Mouse (Mus musculus) layer of hippocampus, adult 18-20 months (tissue): Measurements from ENCODE around the gene Tceal9. TPM values are rescaled to one million over a fixed set of nuclear protein-coding genes. Genes with fewer than 3 reads are reported as not detected.
"Not testable (repeated sequence)": the region's sequence is repeated elsewhere in the genome, so short reads cannot be mapped to it uniquely, and the experiment has no call there.

ENCODE experiments used
- DNase-seq, 2 experiments: peaks; one replicate each; pipeline ENCODE4 v3.0.0; 2022; ENCODE audit warnings: low spot score in 2 of 2
- long read RNA-seq: library from polyadenylated mRNA; stranded (forward); transcript quantifications from one replicate; pipeline ENCODE4 v2.0.0, GENCODE M21; 2021
- total RNA-seq, 2 experiments: library from RNA; stranded (reverse); gene quantifications; 2 replicates each; pipeline ENCODE4 v1.2.3; 2021

Gene Tceal9
- 100 to 1,000 TPM in 1 of 2 experiments, 10 to 100 TPM in 1; 92.0 to 106 TPM for total RNA-seq
- long read RNA-seq, transcript Tceal9-201 (3 exons, 1,019 nt): major isoform, 43 of 47 reads
- long read RNA-seq, partial matches to known transcripts: 2 of 47 reads
- long read RNA-seq, other reads (novel, unspliced or antisense): 1 of 47 reads

DNA sequence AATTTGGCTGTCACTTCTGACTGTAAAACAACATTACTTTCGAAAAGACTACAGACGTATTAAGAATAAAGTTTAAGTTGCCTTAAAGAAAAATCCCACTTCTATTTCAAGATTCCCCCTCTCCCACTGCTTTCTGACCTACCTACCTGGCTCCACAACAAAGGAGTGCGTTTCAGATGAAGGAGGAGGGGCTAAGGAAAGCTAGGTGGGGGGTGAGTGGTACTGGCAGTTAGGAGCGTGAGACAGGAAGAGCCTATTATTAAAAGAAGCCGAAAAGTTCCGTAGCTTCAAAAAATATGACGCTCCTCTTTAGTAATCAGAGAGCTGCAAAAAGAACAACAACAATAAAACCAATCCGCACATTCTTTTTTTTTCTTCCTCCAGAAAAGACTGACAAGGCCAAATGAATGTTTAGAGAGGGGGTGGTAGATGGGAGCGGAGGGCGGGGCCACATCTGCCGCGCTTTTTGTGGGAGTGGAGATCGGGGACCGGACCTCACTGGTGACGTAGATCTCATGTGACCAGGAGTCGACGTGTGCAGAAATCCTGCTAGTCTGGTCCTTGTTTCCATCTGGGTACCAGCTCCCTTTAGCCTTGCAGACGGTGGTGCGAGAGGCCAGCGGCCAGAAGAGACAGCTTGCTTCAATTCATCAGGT lies at the start of gene Tceal9:
Gene Tceal9, plus strand, starts transcription at position 506 of the 656 bp plus-strand sequence.
- DNase-seq: peak; percentile 68 to 73

DNA sequence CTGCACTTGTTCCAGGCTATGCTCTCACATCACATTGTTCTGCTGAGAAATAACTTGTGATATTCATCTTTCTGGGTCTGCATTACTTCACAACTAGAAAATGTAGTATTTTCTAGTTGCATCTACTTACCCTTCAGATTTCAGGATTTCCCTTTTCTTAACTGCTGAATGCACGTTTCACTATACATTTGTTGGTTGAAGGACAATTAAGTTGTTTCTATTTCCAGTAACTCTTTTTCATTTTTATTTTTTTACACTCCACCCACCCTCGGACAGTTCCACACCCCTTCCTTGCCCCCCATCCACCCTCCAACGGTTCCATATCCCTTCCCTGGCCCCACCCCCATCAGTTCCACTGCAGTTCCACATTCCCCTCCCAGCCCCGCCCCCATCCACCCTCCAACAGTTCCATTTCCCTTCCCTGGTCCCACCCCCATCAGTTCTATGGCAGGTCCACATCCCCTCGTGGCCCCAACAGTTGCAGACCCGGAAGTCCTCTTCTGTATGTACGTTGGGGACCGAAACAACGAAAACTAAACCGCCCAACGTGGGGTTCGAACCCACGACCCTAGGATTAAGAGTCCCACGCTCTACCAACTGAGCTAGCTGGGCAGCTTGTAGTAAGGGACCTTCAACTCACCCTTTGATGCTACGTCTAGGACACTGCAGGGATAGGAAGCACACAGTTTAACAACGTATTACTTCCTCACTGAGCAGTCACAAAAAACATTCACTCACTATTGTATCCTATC lies 49.5 kb upstream of the Tceal9 start:
- no peak for DNase-seq

GRCm38 (mm10) chrX:136196873-136197272 lies 48.0 kb upstream of the Tceal9 start:
- no peak for DNase-seq

GRCm38 (mm10) chrX:136203257-136203656 lies 41.6 kb upstream of the Tceal9 start:
- no peak for DNase-seq

DNA sequence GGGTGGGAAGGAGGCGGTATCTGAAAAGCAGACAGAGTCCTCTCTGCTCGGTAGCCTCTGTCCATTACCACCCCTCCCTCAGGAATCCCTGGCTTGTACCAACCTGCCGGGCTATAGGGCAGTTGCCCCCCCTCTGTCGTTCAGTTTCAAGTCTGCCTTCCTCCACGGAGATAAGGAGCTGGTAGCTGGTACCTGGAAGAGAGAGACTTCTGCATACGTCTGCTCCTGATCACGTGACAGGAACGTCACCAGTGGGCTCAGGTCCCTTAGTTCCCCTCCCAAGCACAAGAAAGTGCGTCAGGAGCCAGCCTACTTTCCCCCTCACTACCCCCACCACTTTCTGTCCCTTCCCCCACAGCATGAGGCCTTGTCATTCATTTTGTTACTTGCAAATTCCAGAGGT lies 41.2 kb upstream of the Tceal9 start, which contains the start of gene Tceal5:
Gene Tceal5, minus strand, starts transcription at position 213 of the 403 bp plus-strand sequence.
- DNase-seq: peak; percentile 39 to 68

DNA sequence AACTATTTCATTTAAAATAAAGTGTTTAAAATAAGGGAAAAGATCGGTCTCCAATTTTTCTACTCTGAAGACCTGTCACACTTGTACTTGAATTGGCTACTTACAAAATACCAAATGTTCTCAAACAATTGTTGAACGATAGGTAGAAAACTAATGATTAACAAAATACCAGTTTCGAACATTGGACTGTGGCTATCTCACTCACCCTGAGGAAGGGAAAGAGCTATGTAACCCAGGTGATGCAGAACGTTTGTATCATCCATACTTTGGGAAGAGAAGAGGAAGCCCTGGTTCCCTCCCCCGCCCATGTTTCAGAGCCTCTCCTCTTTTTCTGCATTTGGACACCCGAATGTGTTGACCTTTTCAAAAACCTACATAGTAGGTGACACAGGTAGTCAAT lies 40.5 kb upstream of the Tceal9 start:
- no peak for DNase-seq

DNA sequence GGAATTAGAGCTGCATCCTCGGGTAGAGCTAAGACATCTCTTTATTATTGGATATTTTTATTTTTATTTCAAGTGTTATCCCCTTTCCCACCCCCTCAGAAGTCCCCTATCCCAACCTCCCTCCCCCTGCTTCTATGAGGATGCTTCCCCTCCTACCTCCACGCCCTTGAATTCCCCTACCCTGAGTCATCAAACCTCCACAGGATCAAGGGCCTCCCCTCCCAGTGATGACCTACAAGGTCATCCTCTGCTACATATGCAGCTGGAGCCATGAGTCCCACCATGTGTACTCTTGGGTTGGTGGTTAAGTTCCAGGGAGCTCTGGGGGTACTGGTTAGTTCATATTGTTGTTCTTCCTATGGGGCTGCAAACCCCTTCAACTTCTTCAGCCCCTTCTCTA lies 31.5 kb upstream of the Tceal9 start:
- DNase-seq: no peak

- DNase-seq: not testable (repeated sequence)
These were observed 29.9 kb upstream of the Tceal9 start, which contains the start of the genes Tceal7 and Bex1 for GRCm38 (mm10) chrX:136214729-136215677. TSS of gene Tceal7 (plus strand) at chrX:136214779. TSS of gene Bex1 (minus strand) at chrX:136215513.

GRCm38 (mm10) chrX:136216303-136216702 lies 28.6 kb upstream of the Tceal9 start:
- no peak for DNase-seq

DNA sequence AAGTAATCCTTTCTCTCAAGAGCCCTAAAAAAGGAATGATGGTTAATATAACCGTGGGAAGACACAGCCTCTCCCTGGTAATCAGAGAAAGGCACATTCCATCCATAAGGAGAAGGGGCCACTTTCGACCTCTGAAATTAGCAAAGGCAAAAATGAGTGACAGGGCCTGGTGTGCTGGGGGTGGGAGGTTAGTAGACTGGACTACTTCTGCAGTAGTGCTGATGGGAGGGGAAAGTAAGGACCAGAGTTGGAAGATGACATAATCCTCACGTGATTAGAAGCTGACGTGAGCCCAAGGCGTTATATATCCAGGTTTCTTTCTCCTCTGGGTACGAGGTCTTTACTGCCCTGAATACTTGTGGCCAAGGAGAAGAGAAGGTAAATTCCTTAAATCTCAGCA lies 21.2 kb upstream of the Tceal9 start:
- DNase-seq: no peak

DNA sequence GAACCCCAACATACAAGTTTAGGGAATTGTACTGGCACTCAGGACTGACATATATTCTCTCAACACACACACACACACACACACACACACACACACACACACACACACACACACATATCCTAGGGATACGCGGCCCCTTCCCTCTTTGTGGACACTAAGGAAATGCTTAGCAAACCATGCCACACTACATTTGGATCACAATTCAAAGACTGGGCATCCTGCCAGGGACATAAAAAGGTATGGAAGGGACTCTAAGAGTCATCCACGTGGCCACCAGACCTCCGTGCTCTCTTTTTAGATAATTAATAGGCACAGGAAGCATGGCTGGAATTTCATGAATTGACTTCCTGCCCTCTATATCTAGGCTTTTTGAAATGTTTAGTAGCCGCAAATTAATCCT lies 17.1 kb upstream of the Tceal9 start:
- DNase-seq: no peak

- DNase-seq: peak in 1 of 2 experiments; percentile 59
These were observed 6.8 kb upstream of the Tceal9 start for GRCm38 (mm10) chrX:136238118-136238517.

DNA sequence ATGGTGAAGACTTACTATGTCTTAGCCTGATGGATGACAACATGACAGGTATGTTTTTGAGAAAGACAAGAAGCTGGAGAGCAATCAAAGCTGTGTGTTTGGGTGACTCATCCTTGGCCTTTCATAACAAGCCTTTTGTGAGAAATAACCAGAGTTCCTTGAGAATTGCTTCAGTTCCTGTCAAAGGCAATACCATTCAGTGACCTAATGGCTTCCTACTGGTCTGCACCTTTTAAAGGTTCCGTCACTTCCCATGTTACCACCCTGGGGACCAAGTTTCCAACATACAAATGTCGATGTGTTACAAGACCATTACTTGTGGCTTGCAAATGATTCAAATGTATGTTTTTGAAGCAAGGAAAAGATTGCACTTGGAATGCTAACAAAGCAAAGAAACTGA lies 1.7 kb upstream of the Tceal9 start:
- DNase-seq: no peak

GRCm38 (mm10) chrX:136245521-136246071 lies 717 bp downstream of the Tceal9 start:
- peak in 1 of 2 experiments; percentile 5 for DNase-seq

DNA sequence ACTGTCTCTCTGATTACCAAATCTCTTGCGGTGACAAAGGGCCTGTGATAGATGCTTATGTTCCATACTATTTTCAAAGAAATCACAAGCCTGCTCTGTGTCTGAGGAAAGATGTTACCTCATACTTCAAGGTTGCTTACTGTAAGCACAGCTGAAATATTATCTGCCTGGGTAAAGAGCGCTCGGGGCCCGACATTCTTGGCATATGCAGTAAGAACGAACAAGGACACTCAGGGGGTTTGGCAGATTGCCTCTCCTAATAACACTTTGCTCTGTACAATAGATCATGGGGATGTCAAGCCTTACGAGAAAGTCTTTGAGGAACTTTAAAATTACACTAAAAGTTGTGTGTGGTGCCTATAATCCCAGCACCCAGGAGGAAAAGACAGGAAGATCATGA lies 3.9 kb downstream of the Tceal9 start:
- no peak for DNase-seq

DNA sequence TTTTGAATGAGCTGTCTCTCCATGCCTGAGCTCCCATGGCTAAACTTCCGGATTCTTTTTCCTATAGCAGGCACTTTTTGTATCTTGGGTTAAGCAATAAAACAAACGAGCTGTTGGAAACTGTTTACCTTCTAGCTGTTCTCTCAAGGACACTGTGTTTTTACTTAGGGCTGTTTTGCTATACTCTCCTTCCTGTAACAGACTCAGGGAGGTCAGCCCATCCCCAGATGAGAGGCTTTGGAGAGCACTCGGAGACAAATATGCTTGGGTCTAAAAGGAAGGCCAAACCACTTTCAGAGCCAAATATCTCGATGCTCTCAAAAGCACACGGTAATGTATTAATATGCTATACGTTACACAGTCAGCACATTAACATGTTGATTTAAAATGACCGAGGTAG lies 4.8 kb downstream of the Tceal9 start:
- DNase-seq: no peak

DNA sequence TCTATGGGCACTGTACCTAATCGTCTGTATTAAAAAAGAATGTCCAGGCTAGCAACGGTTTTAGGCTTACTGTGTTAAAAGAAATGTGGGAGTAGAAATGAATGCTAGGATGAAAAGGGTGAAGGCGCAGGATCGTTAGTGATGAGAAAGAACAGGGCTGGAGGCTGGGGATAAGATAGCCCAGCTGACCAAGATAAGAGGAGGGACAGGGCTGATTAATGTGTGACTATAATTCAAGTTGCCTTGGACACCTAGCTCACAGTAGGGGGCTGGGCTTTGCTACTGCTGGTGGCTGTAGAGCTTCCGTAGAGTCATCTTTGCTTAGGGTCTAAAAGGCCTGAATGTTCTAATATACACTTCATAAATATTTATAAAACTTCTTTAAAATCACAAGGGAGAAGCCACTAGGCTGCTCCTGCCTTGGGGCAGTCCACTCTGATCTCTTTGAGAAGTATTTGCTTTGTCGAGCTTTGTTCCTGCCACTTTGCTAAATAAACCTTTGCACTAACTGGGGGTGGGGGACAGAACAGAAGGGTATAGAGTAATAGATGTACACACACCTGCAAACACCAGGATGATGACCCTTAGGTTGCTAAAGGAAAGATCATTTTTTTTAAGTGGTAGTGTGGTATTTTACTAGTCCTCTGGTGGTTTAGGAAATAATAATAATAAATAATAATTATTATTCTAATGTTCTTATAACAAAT lies 7.3 kb downstream of the Tceal9 start:
- DNase-seq: no peak

DNA sequence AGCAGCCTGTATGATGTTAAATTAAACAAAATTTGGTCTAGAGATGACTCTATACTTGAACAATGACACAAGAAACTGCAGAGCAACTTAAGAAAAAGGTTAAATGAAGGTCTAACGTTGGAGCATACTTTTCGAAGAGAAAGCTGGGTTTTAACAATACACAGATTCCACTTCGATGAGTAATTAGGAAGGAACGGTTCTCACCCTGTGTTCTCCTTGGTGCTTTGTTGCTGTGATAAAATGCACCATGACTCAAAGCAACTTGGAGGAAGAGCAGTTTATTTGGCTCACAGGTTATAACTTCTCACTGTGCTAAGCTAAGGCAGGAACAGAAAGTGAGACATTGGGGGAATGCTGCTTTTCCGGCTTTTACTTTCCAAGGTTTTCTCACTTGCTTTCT lies 22.8 kb downstream of the Tceal9 start:
- DNase-seq: no peak

DNA sequence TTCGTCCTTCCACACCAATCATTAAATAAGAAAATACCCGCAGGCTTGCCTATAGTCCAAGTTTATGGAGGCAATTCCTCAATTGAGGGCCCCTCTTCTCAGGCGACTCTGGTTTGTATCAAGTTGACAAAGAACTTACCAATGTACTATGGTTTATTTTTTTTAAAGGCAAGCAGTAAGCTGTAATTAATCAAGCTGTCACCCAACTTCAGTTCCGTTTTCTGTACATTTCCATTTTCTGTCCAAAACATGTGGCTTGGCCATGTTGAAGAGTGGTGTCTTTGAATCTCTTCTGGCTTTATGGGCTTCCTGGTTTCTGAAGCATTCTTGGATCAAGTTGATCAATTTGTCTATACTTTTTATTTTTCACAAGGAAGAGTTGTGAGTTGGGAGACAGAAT lies 23.3 kb downstream of the Tceal9 start:
- no peak for DNase-seq

DNA sequence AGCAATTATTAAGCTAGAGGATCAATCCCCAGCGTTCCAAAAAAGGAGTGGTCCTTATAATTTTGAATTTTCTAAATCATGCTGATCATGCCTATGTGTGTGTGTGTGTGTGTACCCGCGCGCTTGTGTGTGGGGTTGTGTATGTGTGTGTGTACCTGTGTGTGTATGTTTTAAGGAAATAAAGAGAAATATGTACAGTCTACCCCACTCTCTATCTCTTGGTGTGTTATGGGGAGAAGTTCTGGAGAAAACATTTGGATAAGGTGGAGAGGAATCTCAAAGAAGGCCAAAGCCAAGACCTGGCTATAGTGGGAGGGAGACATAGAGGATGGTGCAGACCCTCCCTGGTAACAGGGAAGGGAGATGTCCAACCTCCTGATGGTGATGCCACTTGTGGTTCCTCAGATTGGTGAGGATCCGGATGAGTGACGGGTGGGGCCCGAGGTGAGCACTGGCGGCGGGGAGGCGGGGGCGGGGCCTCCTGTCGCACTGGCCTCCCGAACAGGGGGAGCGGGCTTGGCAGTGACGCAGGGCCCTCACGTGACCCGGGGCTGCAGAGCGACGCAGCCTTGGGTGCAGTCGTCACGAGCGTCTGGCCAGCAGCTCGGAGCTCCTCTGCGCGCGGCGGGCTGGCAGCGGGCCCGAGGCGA lies 25.0 kb downstream of the Tceal9 start, which contains the start of gene Bex3:
Gene Bex3, plus strand, starts transcription at position 511 of the 650 bp plus-strand sequence.
- peak; percentile 40 to 51 for DNase-seq
